Mouse (Mus musculus) embryonic fibroblast, embryonic 13.5 days (primary cell): Measurements from ENCODE around the gene 9330182O14Rik.

Experiments
- CTCF ChIP-seq: IDR thresholded peaks from 2 replicates; pipeline ENCODE4 v1.5.1; 2011; ENCODE audit warnings: mild to moderate bottlenecking, control low read depth, low read length, moderate library complexity, borderline replicate concordance; ENCODE audit not compliant: insufficient read depth
- POLR2A ChIP-seq: IDR thresholded peaks from 2 replicates; pipeline ENCODE4 v1.6.1; 2011; ENCODE audit warnings: low read depth, mild to moderate bottlenecking, control low read depth, low read length, moderate library complexity

DNA sequence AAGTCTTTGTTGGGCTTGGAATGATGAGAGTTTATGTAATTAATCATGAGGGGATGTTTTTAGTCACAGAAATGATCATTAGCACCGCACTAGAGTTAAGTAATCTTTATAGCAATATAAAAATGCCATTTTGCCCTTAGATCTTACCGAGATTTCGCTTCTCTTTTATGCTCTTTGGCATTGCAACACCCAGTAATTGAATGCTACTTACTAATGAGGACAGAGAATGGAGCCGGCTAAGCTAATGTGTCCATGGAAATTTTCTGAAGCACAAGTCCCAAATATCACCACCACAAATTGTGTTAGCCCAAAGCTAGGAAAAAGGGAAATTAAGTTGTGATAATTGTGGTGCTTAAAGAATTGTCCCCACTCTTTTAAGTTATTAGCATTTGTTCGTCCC, 34.9 kb downstream of the 9330182O14Rik start:
- TF ChIP-seq CTCF (no peak), POLR2A (no peak)
